Mouse (Mus musculus): ENCODE measurements around the gene Lhx2. TPM values are rescaled to one million over a fixed set of nuclear protein-coding genes. Genes with fewer than 3 reads are reported as not detected.

Gene Lhx2
- polyA plus RNA-seq, 1 experiment, result 82.4 TPM

DNA sequence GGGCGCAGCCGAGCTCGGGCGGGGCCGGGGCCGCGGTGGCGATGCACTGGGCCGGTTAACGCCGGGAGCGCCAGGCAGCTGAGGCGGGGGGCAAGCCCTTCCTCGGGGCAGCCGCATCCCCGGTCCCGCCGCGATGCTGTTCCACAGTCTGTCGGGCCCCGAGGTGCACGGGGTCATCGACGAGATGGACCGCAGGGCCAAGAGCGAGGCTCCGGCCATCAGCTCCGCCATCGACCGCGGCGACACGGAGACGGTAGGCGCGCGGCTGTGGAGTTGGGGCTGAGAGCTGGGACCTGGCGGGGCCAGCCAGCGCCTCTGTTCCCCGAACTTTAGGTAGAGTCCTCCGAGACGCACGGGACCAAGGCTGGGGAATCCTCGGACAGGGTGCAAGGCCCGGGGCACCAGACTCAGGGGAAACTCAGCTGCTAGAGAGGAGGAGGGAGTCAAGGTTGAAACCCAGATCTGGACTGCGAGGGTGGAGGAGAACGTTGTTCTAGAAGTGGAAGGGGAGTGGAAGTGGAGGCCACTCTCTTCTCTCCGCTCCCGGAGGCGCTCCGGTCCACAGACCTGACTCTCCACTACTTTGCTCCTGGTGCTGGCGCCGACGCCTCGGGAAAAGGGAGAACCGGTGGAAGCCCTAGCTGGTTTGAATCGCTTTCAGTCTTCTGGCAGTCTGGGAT is 12.7 kb downstream of the Lhx2 start:
- TF ChIP-seq POLR2A (IDR thresholded peaks at IDR 0.05; ENCODE audit: extremely low read depth, insufficient read depth, low read length) (no peak), CTCF (IDR thresholded peaks at IDR 0.05; ENCODE audit: extremely low read depth, insufficient read depth, low read length) (no peak)
- peak overlapping the region; percentile 84 for H3K4me3 ChIP-seq (ENCODE audit: insufficient read depth, low read length)
- H3K4me1 ChIP-seq (ENCODE audit: control insufficient read depth, insufficient read depth, low read length), result no peaks in the 10 kb centered on the region; the same call in 1 of the 2 replicates
- H3K27ac ChIP-seq (ENCODE audit: insufficient read depth, low read length), result peak overlapping the region; percentile 88

DNA sequence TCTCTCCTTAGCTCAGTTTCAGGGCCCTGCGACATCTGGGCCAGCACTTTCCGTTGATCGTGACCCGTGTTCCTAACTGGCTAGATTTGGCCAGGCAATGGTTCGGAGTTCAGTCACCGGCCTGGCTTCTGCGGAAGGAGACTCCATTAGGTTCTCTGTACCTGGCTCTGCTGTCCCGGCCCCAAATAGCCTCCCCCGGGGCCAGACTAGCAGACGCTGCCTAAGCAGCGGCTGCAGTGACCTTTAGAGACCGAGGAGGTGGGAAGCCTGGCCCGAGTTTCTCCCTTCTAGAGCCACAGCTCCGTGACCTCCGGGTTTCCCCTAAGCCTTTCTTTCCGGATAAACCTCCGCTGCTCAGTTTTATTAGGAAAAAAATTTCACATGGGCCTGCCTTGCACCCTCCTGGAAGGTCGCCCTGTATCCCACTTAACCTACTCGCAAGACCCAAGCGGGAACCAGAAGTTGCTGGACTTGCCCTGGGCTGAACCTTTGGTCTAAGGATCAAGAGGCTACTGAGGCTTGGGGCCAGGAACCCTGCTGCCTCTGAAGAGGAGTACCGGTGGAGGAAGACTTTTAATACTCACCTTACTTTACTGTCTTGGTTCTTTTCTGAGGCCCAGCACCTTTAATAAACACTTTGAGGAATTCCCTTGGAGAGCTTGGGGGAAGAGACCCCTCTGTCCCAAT is 13.4 kb downstream of the Lhx2 start:
- no peak for TF ChIP-seq POLR2A (IDR thresholded peaks at IDR 0.05; ENCODE audit: extremely low read depth, insufficient read depth, low read length)
- no peak for TF ChIP-seq CTCF (IDR thresholded peaks at IDR 0.05; ENCODE audit: extremely low read depth, insufficient read depth, low read length)
- Histone ChIP-seq H3K4me1 (ENCODE audit: control insufficient read depth, insufficient read depth, low read length) (no peaks in the 10 kb centered on the region; the same call in 1 of the 2 replicates), H3K27ac (ENCODE audit: insufficient read depth, low read length) (peak overlapping the region; percentile 88), H3K4me3 (ENCODE audit: insufficient read depth, low read length) (peak overlapping the region; percentile 84)

DNA sequence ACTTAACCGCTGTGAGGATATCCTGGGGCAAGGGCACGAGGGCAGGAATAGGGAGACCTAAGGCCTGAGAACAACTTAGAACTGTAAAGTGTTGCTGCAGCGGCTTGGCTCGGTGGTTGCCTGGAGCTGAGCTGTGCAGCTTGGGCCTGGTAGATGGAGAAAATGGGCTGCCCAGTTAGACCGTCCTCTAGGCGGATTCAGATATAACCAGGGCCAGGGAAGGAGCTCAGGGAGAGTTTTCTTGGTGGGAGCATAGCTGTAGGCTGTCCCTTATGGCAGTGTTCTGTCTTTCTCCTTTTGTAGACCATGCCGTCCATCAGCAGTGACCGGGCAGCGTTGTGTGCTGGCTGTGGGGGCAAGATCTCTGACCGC is 13.9 kb downstream of the Lhx2 start:
- TF ChIP-seq CTCF (IDR thresholded peaks at IDR 0.05; ENCODE audit: extremely low read depth, insufficient read depth, low read length) (no peak), POLR2A (IDR thresholded peaks at IDR 0.05; ENCODE audit: extremely low read depth, insufficient read depth, low read length) (no peak)
- Histone ChIP-seq H3K4me3 (ENCODE audit: insufficient read depth, low read length) (peak overlapping the region; percentile 84), H3K27ac (ENCODE audit: insufficient read depth, low read length) (0 out of 2 replicates have a peak overlapping the region, but pooled peaks have one; percentile 88), H3K4me1 (ENCODE audit: control insufficient read depth, insufficient read depth, low read length) (no peaks in the 10 kb centered on the region; the same call in 1 of the 2 replicates)

DNA sequence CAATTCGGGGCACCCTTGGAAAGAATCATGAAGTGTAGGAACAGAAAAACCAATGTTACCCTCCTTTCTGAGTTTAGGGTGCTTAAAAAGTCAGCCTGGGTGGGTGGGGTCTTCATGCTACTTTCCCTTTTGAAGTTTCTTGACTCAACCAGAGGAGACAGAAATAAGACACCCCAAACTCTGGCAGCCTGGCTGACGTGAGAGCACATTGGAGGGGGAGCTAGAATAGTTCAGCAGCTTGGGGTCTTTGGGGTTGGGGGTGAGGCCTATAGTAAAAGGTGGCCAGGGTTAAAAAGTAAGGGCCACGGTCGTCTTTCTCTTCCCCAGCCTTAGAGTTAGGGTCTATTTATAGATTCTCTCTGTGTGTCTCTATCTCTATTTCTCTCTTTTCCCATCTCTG is 14.6 kb downstream of the Lhx2 start:
- no peaks in the 10 kb centered on the region; the same call in 1 of the 2 replicates for H3K4me1 ChIP-seq (ENCODE audit: control insufficient read depth, insufficient read depth, low read length)
- H3K4me3 ChIP-seq (ENCODE audit: insufficient read depth, low read length), result peak overlapping the region; percentile 84; the same call in 1 of the 2 replicates
- TF ChIP-seq POLR2A (IDR thresholded peaks at IDR 0.05; ENCODE audit: extremely low read depth, insufficient read depth, low read length) (no peak), CTCF (IDR thresholded peaks at IDR 0.05; ENCODE audit: extremely low read depth, insufficient read depth, low read length) (no peak)
- no peak overlapping the region for H3K27ac ChIP-seq (ENCODE audit: insufficient read depth, low read length)

DNA sequence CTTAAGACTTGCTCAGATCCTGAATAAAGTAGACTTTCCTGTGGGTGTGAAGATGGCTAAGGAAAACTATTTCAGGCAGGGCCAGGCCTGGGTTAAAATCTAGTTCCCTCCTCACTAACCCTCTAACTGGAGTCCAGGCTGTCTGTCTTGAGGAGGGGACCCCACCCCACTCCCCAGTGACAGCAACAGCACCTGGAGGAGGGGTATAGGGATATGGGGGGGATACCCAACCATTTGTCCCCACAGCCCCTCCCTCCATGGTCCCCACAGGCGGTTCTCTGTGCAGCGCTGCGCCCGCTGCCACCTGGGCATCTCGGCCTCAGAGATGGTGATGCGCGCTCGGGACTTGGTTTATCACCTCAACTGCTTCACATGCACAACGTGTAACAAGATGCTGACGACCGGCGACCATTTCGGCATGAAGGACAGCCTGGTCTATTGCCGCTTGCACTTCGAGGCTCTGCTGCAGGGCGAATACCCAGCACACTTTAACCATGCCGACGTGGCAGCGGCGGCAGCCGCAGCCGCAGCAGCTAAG is 15.2 kb downstream of the Lhx2 start:
- no peak for TF ChIP-seq CTCF (IDR thresholded peaks at IDR 0.05; ENCODE audit: extremely low read depth, insufficient read depth, low read length)
- no peak for TF ChIP-seq POLR2A (IDR thresholded peaks at IDR 0.05; ENCODE audit: extremely low read depth, insufficient read depth, low read length)
- Histone ChIP-seq H3K27ac (ENCODE audit: insufficient read depth, low read length) (peak overlapping the region; percentile 8; the same call in 1 of the 2 replicates), H3K4me1 (ENCODE audit: control insufficient read depth, insufficient read depth, low read length) (no peaks in the 10 kb centered on the region; the same call in 1 of the 2 replicates), H3K4me3 (ENCODE audit: insufficient read depth, low read length) (peak overlapping the region; percentile 84)

DNA sequence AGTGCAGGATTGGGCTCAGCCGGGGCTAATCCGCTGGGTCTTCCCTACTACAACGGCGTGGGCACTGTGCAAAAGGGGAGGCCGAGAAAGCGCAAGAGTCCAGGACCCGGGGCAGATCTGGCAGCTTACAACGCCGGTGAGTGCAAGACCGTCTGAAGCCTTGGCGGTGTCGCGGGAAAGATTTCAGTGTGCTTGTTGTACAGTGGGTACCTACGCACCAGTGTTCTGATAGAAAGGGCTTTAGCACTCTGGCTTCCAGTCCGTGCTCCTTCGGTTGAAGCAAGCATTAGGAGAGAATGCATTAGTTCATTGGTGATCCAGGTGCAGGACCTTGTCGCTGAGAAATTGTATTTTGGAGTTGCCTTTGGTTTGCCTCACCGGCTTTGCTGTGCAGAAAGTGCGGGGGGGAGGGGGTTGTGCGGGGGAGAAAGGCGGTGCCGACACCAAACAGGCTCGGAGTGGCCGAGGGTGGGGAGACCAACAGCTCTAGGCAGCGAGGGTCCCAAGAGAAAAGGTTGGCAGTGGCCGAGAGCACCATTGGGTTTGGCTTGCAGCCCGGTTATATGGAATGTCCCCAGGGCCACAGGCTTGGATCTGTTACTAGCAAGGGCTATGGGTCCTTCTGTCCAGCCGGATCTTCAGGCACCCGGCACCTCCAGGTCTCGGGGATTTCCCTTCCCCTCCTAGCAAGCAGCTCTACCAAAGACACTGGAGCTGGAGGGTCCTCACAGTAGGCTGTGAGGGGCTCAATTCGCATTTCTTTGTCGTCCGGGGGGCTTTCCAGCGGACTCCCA is 15.8 kb downstream of the Lhx2 start:
- Histone ChIP-seq H3K27ac (ENCODE audit: insufficient read depth, low read length) (peak overlapping the region; percentile 60), H3K4me3 (ENCODE audit: insufficient read depth, low read length) (peak overlapping the region; percentile 84), H3K4me1 (ENCODE audit: control insufficient read depth, insufficient read depth, low read length) (peaks cover 2% of the 10 kb centered on the region; the same call in 1 of the 2 replicates)
- TF ChIP-seq CTCF (IDR thresholded peaks at IDR 0.05; ENCODE audit: extremely low read depth, insufficient read depth, low read length), result no peak
- no peak for TF ChIP-seq POLR2A (IDR thresholded peaks at IDR 0.05; ENCODE audit: extremely low read depth, insufficient read depth, low read length)

DNA sequence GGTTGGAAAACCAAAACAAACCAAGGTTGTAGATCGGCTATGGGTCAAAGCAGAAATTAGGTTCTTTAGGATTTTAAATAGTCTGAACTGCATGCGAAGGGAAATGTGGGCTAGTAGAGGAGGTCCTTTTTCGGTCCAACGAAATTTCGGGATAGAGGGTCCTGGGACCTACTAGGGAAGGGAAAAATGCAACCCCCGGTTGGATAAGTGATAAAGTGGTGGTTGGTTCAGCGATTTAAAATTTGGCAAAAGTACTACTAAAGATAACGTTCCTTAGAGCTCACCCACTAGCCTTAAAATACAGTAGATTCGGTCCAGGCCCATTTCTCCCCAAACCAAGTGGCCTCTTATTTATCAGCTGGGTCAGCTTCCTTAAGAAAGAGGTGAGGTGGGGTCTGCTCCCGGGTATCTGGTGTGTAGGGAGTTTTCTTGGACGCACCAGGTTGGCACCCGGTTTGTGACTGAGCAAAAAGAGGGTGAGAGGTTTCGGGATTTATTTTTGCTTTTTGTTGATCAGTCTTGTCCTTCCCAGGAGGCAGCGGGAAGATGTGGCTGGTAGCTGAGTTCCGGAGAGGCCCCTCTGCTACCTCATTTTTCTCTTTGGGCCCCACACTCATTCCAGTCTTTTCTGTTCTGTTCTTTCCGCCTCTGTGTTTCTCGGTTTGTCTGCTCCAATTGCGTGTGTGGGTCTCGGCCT is 16.8 kb downstream of the Lhx2 start:
- TF ChIP-seq CTCF (IDR thresholded peaks at IDR 0.05; ENCODE audit: extremely low read depth, insufficient read depth, low read length), result no peak
- TF ChIP-seq POLR2A (IDR thresholded peaks at IDR 0.05; ENCODE audit: extremely low read depth, insufficient read depth, low read length), result no peak
- 0 out of 2 replicates have a peak overlapping the region, but pooled peaks have one; percentile 42 for H3K27ac ChIP-seq (ENCODE audit: insufficient read depth, low read length)
- H3K4me3 ChIP-seq (ENCODE audit: insufficient read depth, low read length), result peak overlapping the region; percentile 84
- H3K4me1 ChIP-seq (ENCODE audit: control insufficient read depth, insufficient read depth, low read length), result 0 out of 2 replicates have a peak, but pooled peaks cover 2% of the 10 kb centered on the region

DNA sequence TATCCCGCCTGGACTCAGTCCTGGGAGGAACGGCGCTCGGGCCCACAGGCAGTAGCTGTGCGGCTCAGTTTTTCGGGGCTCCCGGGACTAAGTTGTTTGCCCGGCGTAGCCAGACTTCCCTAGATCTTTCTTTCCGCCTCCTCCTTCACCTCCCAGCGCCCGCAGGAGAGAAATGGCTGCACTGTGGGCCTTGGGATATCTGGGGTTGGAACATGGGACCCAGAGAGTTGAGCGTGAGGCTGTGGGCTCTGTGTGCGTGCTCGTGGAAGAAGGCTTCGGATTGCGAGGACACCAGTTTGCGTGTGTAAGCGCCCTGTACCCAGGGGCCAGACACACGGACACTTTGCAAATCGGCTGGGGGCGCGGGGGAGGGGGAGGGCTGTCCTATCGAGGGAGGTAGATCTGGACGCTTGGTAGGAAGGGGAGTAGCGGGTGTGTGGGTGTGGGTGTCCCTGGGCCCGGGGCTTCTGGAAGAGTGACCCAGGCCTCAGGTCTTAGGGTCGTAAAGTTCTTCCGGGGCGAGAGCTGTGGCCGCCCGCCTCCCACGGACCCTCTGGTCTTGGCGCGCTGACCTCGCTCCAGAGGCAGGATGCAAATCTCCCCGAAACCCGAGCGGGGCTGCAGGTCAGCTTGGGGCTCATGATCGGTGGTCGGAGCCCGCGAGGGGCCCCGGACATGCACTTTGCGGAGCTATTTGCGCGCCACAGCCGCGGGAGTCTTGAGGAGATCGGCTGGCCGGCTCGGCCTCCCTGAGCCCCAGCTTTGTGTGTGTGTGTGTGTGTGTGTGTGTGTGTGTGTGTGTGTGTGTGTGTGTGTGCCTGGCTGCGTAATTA is 17.6 kb downstream of the Lhx2 start:
- 0 out of 2 replicates have a peak, but pooled peaks cover 2% of the 10 kb centered on the region for H3K4me1 ChIP-seq (ENCODE audit: control insufficient read depth, insufficient read depth, low read length)
- H3K27ac ChIP-seq (ENCODE audit: insufficient read depth, low read length), result 0 out of 2 replicates have a peak overlapping the region, but pooled peaks have one; percentile 58
- H3K4me3 ChIP-seq (ENCODE audit: insufficient read depth, low read length), result peak overlapping the region; percentile 55
- TF ChIP-seq CTCF (IDR thresholded peaks at IDR 0.05; ENCODE audit: extremely low read depth, insufficient read depth, low read length) (no peak), POLR2A (IDR thresholded peaks at IDR 0.05; ENCODE audit: extremely low read depth, insufficient read depth, low read length) (no peak)
